Mouse (Mus musculus): ENCODE data around the gene Camk2n2. TPM values are rescaled to one million over a fixed set of nuclear protein-coding genes. Genes with fewer than 3 reads are reported as not detected.
A peak's percentile ranks its signal among the peaks of the same experiment; 100 is the strongest.

Gene Camk2n2
- polyA plus RNA-seq, 1 experiment from 2014 or later, result 18.6 TPM

- Histone ChIP-seq H3K27ac (ENCODE audit: low read depth, low read length) (no peak overlapping the region), H3K27me3 (replicated peaks; ENCODE audit: control insufficient read depth, insufficient read depth, low read length) (peaks cover 17% of the 10 kb centered on the region), H3K4me3 (ENCODE audit: low read depth, low read length) (no peak overlapping the region), H3K4me1 (ENCODE audit: control insufficient read depth, insufficient read depth, low read length) (no peaks in the 10 kb centered on the region), H3K36me3 (ENCODE audit: control insufficient read depth, insufficient read depth, low read length) (no peaks in the 10 kb centered on the region), H3K9ac (ENCODE audit: low read length) (no peak overlapping the region), H3K4me2 (ENCODE audit: low read length) (no peak overlapping the region), H3K9me3 (replicated peaks; ENCODE audit: control insufficient read depth, low read length) (no peaks in the 10 kb centered on the region)
- 86% methylated on average over 4 of the region's 4 CpGs for WGBS
- no peak for DNase-seq (ENCODE audit: low spot score)
- ATAC-seq, result no peak
Measured at GRCm38 (mm10) chr16:20595737-20596136, 25.4 kb downstream of the Camk2n2 start.

- H3K9ac ChIP-seq (ENCODE audit: low read length), result no peak overlapping the region
- 85% methylated on average over 7 of the region's 7 CpGs for WGBS
- no peak overlapping the region for H3K27ac ChIP-seq (ENCODE audit: low read depth, low read length)
- DNase-seq (ENCODE audit: low spot score), result no peak
- H3K36me3 ChIP-seq (ENCODE audit: control insufficient read depth, insufficient read depth, low read length), result no peaks in the 10 kb centered on the region
- no peak overlapping the region for H3K4me3 ChIP-seq (ENCODE audit: low read depth, low read length)
- peaks cover 23% of the 10 kb centered on the region for H3K27me3 ChIP-seq (replicated peaks; ENCODE audit: control insufficient read depth, insufficient read depth, low read length)
- H3K4me1 ChIP-seq (ENCODE audit: control insufficient read depth, insufficient read depth, low read length), result peaks cover 2% of the 10 kb centered on the region; the same call in 1 of the 2 replicates
- no peaks in the 10 kb centered on the region for H3K9me3 ChIP-seq (replicated peaks; ENCODE audit: control insufficient read depth, low read length)
- H3K4me2 ChIP-seq (ENCODE audit: low read length), result no peak overlapping the region
- ATAC-seq, result no peak
Measured at GRCm38 (mm10) chr16:20595060-20595673, 25.9 kb downstream of the Camk2n2 start.

GRCm38 (mm10) chr16:20591076-20591705 lies 29.9 kb downstream of the Camk2n2 start:
- DNase-seq (ENCODE audit: low spot score) (no peak), ATAC-seq (no peak)
- no peaks in the 10 kb centered on the region for H3K9me3 ChIP-seq (replicated peaks; ENCODE audit: control insufficient read depth, low read length)
- H3K4me2 ChIP-seq (ENCODE audit: low read length), result peak overlapping the region; percentile 93
- H3K27me3 ChIP-seq (replicated peaks; ENCODE audit: control insufficient read depth, insufficient read depth, low read length), result peaks cover 43% of the 10 kb centered on the region
- no peaks in the 10 kb centered on the region for H3K36me3 ChIP-seq (ENCODE audit: control insufficient read depth, insufficient read depth, low read length)
- peaks cover 3% of the 10 kb centered on the region; the same call in 1 of the 2 replicates for H3K4me1 ChIP-seq (ENCODE audit: control insufficient read depth, insufficient read depth, low read length)
- peak overlapping the region; percentile 48; the same call in 1 of the 2 replicates for H3K4me3 ChIP-seq (ENCODE audit: low read depth, low read length)
- 6% methylated on average over 36 of the region's 48 CpGs for WGBS
- H3K9ac ChIP-seq (ENCODE audit: low read length), result no peak overlapping the region
- H3K27ac ChIP-seq (ENCODE audit: low read depth, low read length), result no peak overlapping the region

GRCm38 (mm10) chr16:20590680-20591038 lies 30.4 kb downstream of the Camk2n2 start:
- H3K9me3 ChIP-seq (replicated peaks; ENCODE audit: control insufficient read depth, low read length), result no peaks in the 10 kb centered on the region
- H3K9ac ChIP-seq (ENCODE audit: low read length), result peak overlapping the region; percentile 60
- DNase-seq (ENCODE audit: low spot score), result no peak
- WGBS, result 2% methylated on average over 14 of the region's 17 CpGs
- H3K4me1 ChIP-seq (ENCODE audit: control insufficient read depth, insufficient read depth, low read length), result peaks cover 3% of the 10 kb centered on the region; the same call in 1 of the 2 replicates
- H3K4me3 ChIP-seq (ENCODE audit: low read depth, low read length), result peak overlapping the region; percentile 48
- H3K27ac ChIP-seq (ENCODE audit: low read depth, low read length), result no peak overlapping the region
- no peaks in the 10 kb centered on the region for H3K36me3 ChIP-seq (ENCODE audit: control insufficient read depth, insufficient read depth, low read length)
- H3K4me2 ChIP-seq (ENCODE audit: low read length), result peak overlapping the region; percentile 93
- no peak for ATAC-seq
- peaks cover 43% of the 10 kb centered on the region for H3K27me3 ChIP-seq (replicated peaks; ENCODE audit: control insufficient read depth, insufficient read depth, low read length)

- Histone ChIP-seq H3K9ac (ENCODE audit: low read length) (peak overlapping the region; percentile 60), H3K36me3 (ENCODE audit: control insufficient read depth, insufficient read depth, low read length) (no peaks in the 10 kb centered on the region), H3K27ac (ENCODE audit: low read depth, low read length) (no peak overlapping the region), H3K27me3 (replicated peaks; ENCODE audit: control insufficient read depth, insufficient read depth, low read length) (peaks cover 43% of the 10 kb centered on the region), H3K4me1 (ENCODE audit: control insufficient read depth, insufficient read depth, low read length) (peaks cover 3% of the 10 kb centered on the region; the same call in 1 of the 2 replicates), H3K4me2 (ENCODE audit: low read length) (peak overlapping the region; percentile 93), H3K9me3 (replicated peaks; ENCODE audit: control insufficient read depth, low read length) (no peaks in the 10 kb centered on the region), H3K4me3 (ENCODE audit: low read depth, low read length) (peak overlapping the region; percentile 48)
- WGBS, result under 1% methylated on average over 38 of the region's 39 CpGs
- DNase-seq (ENCODE audit: low spot score), result peak; percentile 62
- ATAC-seq, result peak; percentile 82
Measured at GRCm38 (mm10) chr16:20589939-20590679, 31.0 kb downstream of the Camk2n2 start.

GRCm38 (mm10) chr16:20589366-20589938 lies 31.6 kb downstream of the Camk2n2 start, which contains the start of gene Vwa5b2:
Gene Vwa5b2, plus strand, starts transcription at chr16:20589471.
- Histone ChIP-seq H3K4me2 (ENCODE audit: low read length) (peak within 1 kb of the TSS; percentile 93), H3K27ac (ENCODE audit: low read depth, low read length) (no peak within 1 kb of the TSS), H3K9ac (ENCODE audit: low read length) (peak within 1 kb of the TSS; percentile 60), H3K9me3 (replicated peaks; ENCODE audit: control insufficient read depth, low read length) (no peaks in the 10 kb centered on the region), H3K4me3 (ENCODE audit: low read depth, low read length) (peak within 1 kb of the TSS; percentile 48), H3K4me1 (ENCODE audit: control insufficient read depth, insufficient read depth, low read length) (peaks cover 3% of the 10 kb centered on the region; the same call in 1 of the 2 replicates), H3K36me3 (ENCODE audit: control insufficient read depth, insufficient read depth, low read length) (no peaks in the 10 kb centered on the region), H3K27me3 (replicated peaks; ENCODE audit: control insufficient read depth, insufficient read depth, low read length) (peaks cover 43% of the 10 kb centered on the region)
- ATAC-seq (peak; percentile 76), DNase-seq (ENCODE audit: low spot score) (peak; percentile 27)
- under 1% methylated on average over 22 of the region's 24 CpGs for WGBS

MicroRNA genes within 50 kb of the gene (microRNA counts, 519-probe panel; counts per million panel counts)
- 2,730 counts per million, percentile 18 among the panel's probes with 10 or more counts for microRNA mmu-miR-1224

Small RNA genes within 50 kb of the gene (microRNA-seq; reads per million reads assigned to microRNA genes)
- 6.1 reads per million, percentile 28 among the genes with 10 or more reads in this experiment for gene Mir1224

Other genes with a start within 250 kb of the Camk2n2 start
- 96.7 and 120 TPM in 2 replicates for gene Abcc5, start 194.9 kb downstream of the Camk2n2 start, polyA plus RNA-seq (2014; fragmentation: Nextera tagmentation; extraction: Ambion mirVana)
- 90.3 and 92.1 TPM in 2 replicates for gene Eif2b5, start 122.5 kb downstream of the Camk2n2 start, polyA plus RNA-seq (2014; fragmentation: Nextera tagmentation; extraction: Ambion mirVana)
- gene Dvl3, start 104.3 kb downstream of the Camk2n2 start, polyA plus RNA-seq (2014; fragmentation: Nextera tagmentation; extraction: Ambion mirVana), result 25.3 and 26.0 TPM in 2 replicates
- 1,206 and 1,335 TPM in 2 replicates for gene Ap2m1, start 85.8 kb downstream of the Camk2n2 start, polyA plus RNA-seq (2014; fragmentation: Nextera tagmentation; extraction: Ambion mirVana)
- 64.8 and 74.4 TPM in 2 replicates for gene Abcf3, start 72.7 kb downstream of the Camk2n2 start, polyA plus RNA-seq (2014; fragmentation: Nextera tagmentation; extraction: Ambion mirVana)
- gene Vwa5b2, start 31.8 kb downstream of the Camk2n2 start, polyA plus RNA-seq (2014; fragmentation: Nextera tagmentation; extraction: Ambion mirVana), result 1.3 and 4.1 TPM in 2 replicates
- gene Eef1akmt4, start 9.7 kb downstream of the Camk2n2 start, polyA plus RNA-seq (2014; fragmentation: Nextera tagmentation; extraction: Ambion mirVana), result 18.2 and 24.8 TPM in 2 replicates
- 0.17 TPM in 1 of 2 replicates, not detected in the other for gene Gm49333, start 9.7 kb downstream of the Camk2n2 start, polyA plus RNA-seq (2014; fragmentation: Nextera tagmentation; extraction: Ambion mirVana)
- 34.9 and 44.4 TPM in 2 replicates for gene Alg3, start 9.6 kb downstream of the Camk2n2 start, polyA plus RNA-seq (2014; fragmentation: Nextera tagmentation; extraction: Ambion mirVana)
- 5.3 and 6.0 TPM in 2 replicates for gene Ece2, start 8.5 kb upstream of the Camk2n2 start, polyA plus RNA-seq (2014; fragmentation: Nextera tagmentation; extraction: Ambion mirVana)
- gene Psmd2, start 30.4 kb upstream of the Camk2n2 start, polyA plus RNA-seq (2014; fragmentation: Nextera tagmentation; extraction: Ambion mirVana), result 354 and 377 TPM in 2 replicates
- gene Eif4g1, start 47.0 kb upstream of the Camk2n2 start, polyA plus RNA-seq (2014; fragmentation: Nextera tagmentation; extraction: Ambion mirVana), result 97.6 and 109 TPM in 2 replicates
- gene Fam131a, start 72.0 kb upstream of the Camk2n2 start, polyA plus RNA-seq (2014; fragmentation: Nextera tagmentation; extraction: Ambion mirVana), result 51.5 and 55.5 TPM in 2 replicates
- 112 and 126 TPM in 2 replicates for gene Polr2h, start 96.4 kb upstream of the Camk2n2 start, polyA plus RNA-seq (2014; fragmentation: Nextera tagmentation; extraction: Ambion mirVana)
- 11.9 and 15.2 TPM in 2 replicates for gene Clcn2, start 96.5 kb upstream of the Camk2n2 start, polyA plus RNA-seq (2014; fragmentation: Nextera tagmentation; extraction: Ambion mirVana)
- 2.6 and 3.8 TPM in 2 replicates for gene Chrd, start 111.8 kb upstream of the Camk2n2 start, polyA plus RNA-seq (2014; fragmentation: Nextera tagmentation; extraction: Ambion mirVana)
- 0.25 and 0.62 TPM in 2 replicates for gene Thpo, start 113.2 kb upstream of the Camk2n2 start, polyA plus RNA-seq (2014; fragmentation: Nextera tagmentation; extraction: Ambion mirVana)